ENCODE assay signal across 31 mouse cellular contexts in the genomic region with DNA sequence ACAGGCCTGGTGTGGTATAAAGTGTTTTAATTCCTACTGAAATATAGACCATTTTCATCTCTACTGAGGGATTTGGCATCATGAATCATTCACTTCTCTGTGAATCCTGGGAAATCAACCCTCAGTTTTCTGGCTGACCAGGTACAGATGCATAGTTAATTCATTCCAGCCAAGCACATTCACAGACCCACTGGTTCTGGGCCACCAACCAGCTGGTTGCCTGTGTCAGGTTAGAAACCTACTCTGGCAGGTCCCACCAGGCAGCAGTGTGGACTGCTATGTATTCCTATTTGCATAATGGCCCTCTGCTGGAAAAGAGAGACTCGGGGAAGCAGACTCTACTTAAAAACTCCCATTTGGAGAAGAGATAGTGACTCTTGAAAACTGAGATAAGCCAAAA. TPM values are rescaled to one million over a fixed set of nuclear protein-coding genes. Genes with fewer than 3 reads are reported as not detected.
DNase-seq lines count a peak whose midpoint lies in the region; ATAC-seq and TF ChIP-seq lines count a peak whose summit lies in the region.
"Had no signal": no experiment of that assay in that cellular context is flagged by ENCODE, and none has a peak within 500 bp of the region (broad histone marks: within the 10 kb centered on the region; RNA-seq: fewer than 3 reads in every experiment).

No protein-coding gene starts in this region.

- peaks cover 6% of the 10 kb centered on the region; the same call in 1 of the 2 replicates for H3K36me3 ChIP-seq in kidney, embryonic 15.5 days
- H3K36me3 ChIP-seq: forebrain, embryonic 10.5 days; liver, embryonic 15.5 days; neural tube, embryonic 13.5 days had no signal

- POLR2A ChIA-PET in Patski (lab: Charles Lee), result no interaction called here

- no peak overlapping the region for H3K9ac ChIP-seq in kidney, embryonic 15.5 days
- H3K9ac ChIP-seq: embryonic facial prominence, embryonic 13.5 days; heart, embryonic 12.5 days; hindbrain, embryonic 14.5 days; limb, embryonic 12.5 days; liver, embryonic 15.5 days; lung, embryonic 14.5 days; neural tube, embryonic 13.5 days had no signal

- no peak overlapping the region for H3K4me2 ChIP-seq in kidney, embryonic 15.5 days
- H3K4me2 ChIP-seq: embryonic facial prominence, embryonic 13.5 days; heart, embryonic 12.5 days; hindbrain, embryonic 14.5 days; limb, embryonic 12.5 days; liver, embryonic 15.5 days; lung, embryonic 14.5 days; midbrain, embryonic 11.5 days; neural tube, embryonic 13.5 days had no signal

- in situ Hi-C loops in Patski (cut with MboI; ENCODE audit: low pct_unique_long_range_greater_than_20kb), result no loop called here

- no peaks in the 10 kb centered on the region for H3K27me3 ChIP-seq in Patski
- no peaks in the 10 kb centered on the region for H3K27me3 ChIP-seq in kidney, embryonic 15.5 days
- H3K27me3 ChIP-seq: embryonic facial prominence, embryonic 13.5 days; heart, embryonic 12.5 days; limb, embryonic 12.5 days; liver, embryonic 15.5 days; neural tube, embryonic 13.5 days had no signal

- ATAC-seq in Patski, result peak; percentile 23
- 0 out of 2 replicates have a peak, but pooled peaks have one; percentile 22 for ATAC-seq in kidney, embryonic 15.5 days (replicated peaks; ENCODE audit: low FRiP score)
- ATAC-seq in megakaryocyte, adult 5-6 weeks (ENCODE audit: poor library complexity, severe bottlenecking), result no peak
- ATAC-seq: CD4-positive, CD25-positive, alpha-beta regulatory T cell, adult 4 months; forebrain, embryonic 16.5 days had no signal

- DNase-seq in heart, adult 11 months, result peak; percentile 46
- no peak for DNase-seq in heart, postnatal 4 days
- DNase-seq in Patski (ENCODE audit: low read depth, low spot score), result peak; percentile 10
- peak; percentile 12 to 37 for DNase-seq in kidney, postnatal 4 days
- DNase-seq in ovary, adult 18-20 months (ENCODE audit: low spot score), result no peak
- DNase-seq: adrenal gland, postnatal 25 days; cerebellum, adult 18-20 months; cerebellum, postnatal 36 days; embryo, embryonic 11 days; gastrocnemius, adult 2 months; gastrocnemius, postnatal 36 days; heart, adult 2 months; layer of hippocampus, postnatal 36 days; lung, embryonic 14.5 days; lung, postnatal 14 days; thymus, adult 2 months; thymus, postnatal 36 days had no signal

- TF ChIP-seq CTCF in Patski (IDR thresholded peaks at IDR 0.05), result no peak

- no peak overlapping the region for H3K4me3 ChIP-seq in kidney, embryonic 15.5 days (replicated peaks)
- H3K4me3 ChIP-seq: embryonic facial prominence, embryonic 13.5 days; forebrain, embryonic 10.5 days; gastrocnemius, adult 2 months; heart, adult 2 months; heart, embryonic 12.5 days; limb, embryonic 12.5 days; liver, embryonic 15.5 days; myocyte; neural tube, embryonic 13.5 days had no signal

- H3K4me1 ChIP-seq in kidney, embryonic 15.5 days, result no peaks in the 10 kb centered on the region
- H3K4me1 ChIP-seq: limb, embryonic 12.5 days; liver, embryonic 15.5 days; neural tube, embryonic 13.5 days had no signal

- H3K9me3 ChIP-seq in kidney, embryonic 15.5 days (replicated peaks), result no peaks in the 10 kb centered on the region
- H3K9me3 ChIP-seq: embryonic facial prominence, embryonic 13.5 days; forebrain, embryonic 10.5 days; heart, embryonic 12.5 days; limb, embryonic 12.5 days; liver, embryonic 15.5 days; neural tube, embryonic 13.5 days had no signal

- no peak overlapping the region for H3K27ac ChIP-seq in kidney, embryonic 15.5 days
- H3K27ac ChIP-seq: embryonic facial prominence, embryonic 13.5 days; forebrain, embryonic 10.5 days; gastrocnemius, adult 2 months; heart, adult 2 months; hindbrain, embryonic 14.5 days; kidney, postnatal 0 days; limb, embryonic 12.5 days; liver, embryonic 15.5 days; neural tube, embryonic 13.5 days had no signal

- WGBS in kidney, embryonic 15.5 days, result 43% methylated on average over 1 of the region's 1 CpGs

- CTCF ChIA-PET in Patski (lab: Charles Lee), result no interaction called here

RNA-seq across cellular contexts. Expression of a gene that starts 27.9 kb away (rescaled TPM):
- total RNA-seq in heart, postnatal 4 days (2021), result 10 to 100 TPM; 10.3 to 10.4 TPM
- polyA plus RNA-seq in Patski (2021), result 21.8 TPM
- polyA plus RNA-seq in kidney, embryonic 15.5 days (2015; fragmentation: Nextera tagmentation; extraction: Ambion mirVana), result 6.4 and 7.7 TPM in 2 replicates
- total RNA-seq in megakaryocyte, adult 5-6 weeks (2015), result 69.0 and 92.7 TPM in 2 replicates
- 80.1 and 87.1 TPM in 2 replicates for total RNA-seq in megakaryocyte, adult 5-6 weeks (2017)

Comparison
In these comparisons a context has a peak if more than half of its experiments do, and no peak if none do; other contexts are left out.
1. DNase-seq: peak in heart, adult 11 months (single experiment), Patski (single experiment) and kidney, postnatal 4 days (2 of 2); none in heart, postnatal 4 days (single experiment) and ovary, adult 18-20 months (single experiment).
2. RNA of a gene that starts 27.9 kb away (total RNA-seq): 69.0 to 92.7 TPM in megakaryocyte, adult 5-6 weeks; 10.3 to 10.4 TPM in heart, postnatal 4 days; every median in the first group is over 4 times any median in the second.